Mouse (Mus musculus) hindbrain, embryonic 16.5 days (tissue): ENCODE data around the gene Gpx4. TPM values are rescaled to one million over a fixed set of nuclear protein-coding genes. Genes with fewer than 3 reads are reported as not detected.

ENCODE experiments used
- ATAC-seq: fragments of 200-750 bp; cut with Nextera tagmentation; 2 replicates; pipeline ENCODE4 v1.8.0; 2017; ENCODE audit warnings: moderate TSS enrichment, moderate library complexity
- H3K27ac ChIP-seq: fragments of 300-500 bp; sonication (generic); 2 replicates; pipeline ENCODE4 v1.5.1; 2014; ENCODE audit warnings: low read depth, mild to moderate bottlenecking, control low read depth, low read length, moderate library complexity
- H3K27me3 ChIP-seq: fragments of 300-500 bp; sonication (generic); replicated peaks from 2 replicates; pipeline ENCODE4 v1.6.1; 2014; ENCODE audit warnings: low read length; ENCODE audit not compliant: control insufficient read depth, insufficient read depth
- H3K36me3 ChIP-seq: fragments of 300-500 bp; sonication (generic); 2 replicates; pipeline ENCODE4 v1.6.1; 2014; ENCODE audit warnings: mild to moderate bottlenecking, low read length, moderate library complexity, mixed read lengths; ENCODE audit not compliant: control insufficient read depth, insufficient read depth
- H3K4me1 ChIP-seq: fragments of 300-500 bp; sonication (generic); 2 replicates; pipeline ENCODE4 v1.6.1; 2014; ENCODE audit warnings: low read depth, low read length; ENCODE audit not compliant: control insufficient read depth, insufficient read depth
- H3K4me2 ChIP-seq: fragments of 300-500 bp; sonication (generic); 2 replicates; pipeline ENCODE4 v1.6.1; 2014; ENCODE audit warnings: mild to moderate bottlenecking, low read length, control low read depth, moderate library complexity
- H3K4me3 ChIP-seq: fragments of 300-500 bp; sonication (generic); 2 replicates; pipeline ENCODE4 v1.5.1; 2014; ENCODE audit warnings: mild to moderate bottlenecking, low read length, control low read depth, moderate library complexity
- H3K9ac ChIP-seq: fragments of 300-500 bp; sonication (generic); 2 replicates; pipeline ENCODE4 v1.6.1; 2014; ENCODE audit warnings: low read depth, mild to moderate bottlenecking, control low read depth, low read length, moderate library complexity
- H3K9me3 ChIP-seq: fragments of 300-500 bp; sonication (generic); 2 replicates; pipeline ENCODE4 v1.6.1; 2014; ENCODE audit warnings: mild to moderate bottlenecking, low read length, moderate library complexity; ENCODE audit not compliant: control insufficient read depth
- WGBS: fragments of 180-500 bp; shearing (Covaris S2); extraction: QIAGEN DNeasy Blood & Tissue Kit; methylation state at CpG from one replicate; pipeline ENCODE4 v1.1.7; 2014; 5-methylcytosine and 5-hydroxymethylcytosine counted together
- polyA plus RNA-seq: library from polyadenylated mRNA; unstranded; fragments of >200 nt; fragmentation: Nextera tagmentation; extraction: Ambion mirVana; gene quantifications from 2 replicates; pipeline ENCODE4 v1.2.1, GENCODE M21; 2015

Gene Gpx4
- polyA plus RNA-seq, 1 experiment from 2014 or later: 643 TPM

GRCm38 (mm10) chr10:80056976-80057682, 10.2 kb downstream of the Gpx4 start:
- Histone ChIP-seq H3K27me3 (no peaks in the 10 kb centered on the region), H3K4me2 (no peak overlapping the region), H3K4me1 (peaks cover 13% of the 10 kb centered on the region), H3K27ac (no peak overlapping the region), H3K4me3 (no peak overlapping the region), H3K9me3 (no peaks in the 10 kb centered on the region), H3K36me3 (peaks cover 28% of the 10 kb centered on the region), H3K9ac (no peak overlapping the region)
- no peak for ATAC-seq
- 91% methylated on average over 27 of the region's 27 CpGs for WGBS

DNA sequence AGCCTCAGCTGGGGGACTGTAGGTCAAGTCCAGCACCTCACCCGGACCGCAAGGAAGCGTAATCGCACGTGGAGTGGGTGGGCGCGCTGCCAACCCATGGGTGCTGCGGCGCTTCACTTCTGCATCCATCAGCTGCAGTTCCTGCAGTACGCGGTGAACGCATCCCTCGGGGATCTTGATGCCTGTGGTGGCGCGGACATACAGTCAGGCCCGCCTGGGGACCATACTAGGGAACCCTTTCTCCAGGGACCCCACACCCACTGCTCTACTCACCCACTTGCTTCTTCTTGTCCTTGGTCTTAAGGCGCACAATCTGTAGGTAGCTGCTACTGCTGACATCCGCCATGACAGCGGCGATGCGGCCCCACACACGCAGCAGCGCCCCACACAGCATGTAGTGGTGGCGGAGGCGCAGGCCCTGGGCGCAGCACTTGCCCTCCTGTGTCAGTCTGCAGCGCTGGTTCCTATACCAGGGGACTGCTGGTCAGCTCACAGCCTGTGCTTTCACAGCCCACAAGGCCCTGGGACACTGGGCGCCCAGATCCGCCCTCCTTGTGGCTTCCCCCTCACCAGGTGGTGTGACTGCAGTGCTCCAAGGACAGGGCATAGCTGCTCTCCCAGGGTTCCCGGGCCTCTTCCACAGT, 10.8 kb downstream of the Gpx4 start:
- no peak overlapping the region for H3K27ac ChIP-seq
- no peak overlapping the region for H3K4me2 ChIP-seq
- peaks cover 28% of the 10 kb centered on the region for H3K36me3 ChIP-seq
- 71% methylated on average over 30 of the region's 30 CpGs for WGBS
- H3K9me3 ChIP-seq: no peaks in the 10 kb centered on the region
- no peak for ATAC-seq
- H3K4me1 ChIP-seq: peaks cover 13% of the 10 kb centered on the region
- no peaks in the 10 kb centered on the region for H3K27me3 ChIP-seq
- no peak overlapping the region for H3K4me3 ChIP-seq
- H3K9ac ChIP-seq: no peak overlapping the region

GRCm38 (mm10) chr10:80063104-80063503, 16.1 kb downstream of the Gpx4 start:
- H3K9me3 ChIP-seq: no peaks in the 10 kb centered on the region
- H3K4me3 ChIP-seq: no peak overlapping the region
- H3K4me1 ChIP-seq: peaks cover 2% of the 10 kb centered on the region; the same call in 1 of the 2 replicates
- peak overlapping the region; percentile 11; the same call in 1 of the 2 replicates for H3K27ac ChIP-seq
- H3K27me3 ChIP-seq: no peaks in the 10 kb centered on the region
- peaks cover 19% of the 10 kb centered on the region for H3K36me3 ChIP-seq
- 63% methylated on average over 5 of the region's 5 CpGs for WGBS
- peak overlapping the region; percentile 43; the same call in 1 of the 2 replicates for H3K9ac ChIP-seq
- H3K4me2 ChIP-seq: no peak overlapping the region
- ATAC-seq: peak; percentile 73

- no peak overlapping the region for H3K4me2 ChIP-seq
- no peak for ATAC-seq
- no peak overlapping the region for H3K4me3 ChIP-seq
- WGBS: 68% methylated on average over 23 of the region's 23 CpGs
- peaks cover 2% of the 10 kb centered on the region; the same call in 1 of the 2 replicates for H3K4me1 ChIP-seq
- no peaks in the 10 kb centered on the region for H3K27me3 ChIP-seq
- H3K27ac ChIP-seq: no peak overlapping the region
- H3K36me3 ChIP-seq: peaks cover 16% of the 10 kb centered on the region
- H3K9me3 ChIP-seq: no peaks in the 10 kb centered on the region
- H3K9ac ChIP-seq: peak overlapping the region; percentile 35; the same call in 1 of the 2 replicates
Measured at GRCm38 (mm10) chr10:80063877-80064650, 17.1 kb downstream of the Gpx4 start.

- ATAC-seq: no peak
- Histone ChIP-seq H3K4me2 (no peak overlapping the region), H3K4me3 (no peak overlapping the region), H3K9ac (no peak overlapping the region), H3K4me1 (peaks cover 3% of the 10 kb centered on the region; the same call in 1 of the 2 replicates), H3K27me3 (no peaks in the 10 kb centered on the region), H3K27ac (no peak overlapping the region), H3K36me3 (peaks cover 5% of the 10 kb centered on the region), H3K9me3 (no peaks in the 10 kb centered on the region)
- 80% methylated on average over 6 of the region's 7 CpGs for WGBS
Measured at GRCm38 (mm10) chr10:80069251-80069650, 22.3 kb downstream of the Gpx4 start.

DNA sequence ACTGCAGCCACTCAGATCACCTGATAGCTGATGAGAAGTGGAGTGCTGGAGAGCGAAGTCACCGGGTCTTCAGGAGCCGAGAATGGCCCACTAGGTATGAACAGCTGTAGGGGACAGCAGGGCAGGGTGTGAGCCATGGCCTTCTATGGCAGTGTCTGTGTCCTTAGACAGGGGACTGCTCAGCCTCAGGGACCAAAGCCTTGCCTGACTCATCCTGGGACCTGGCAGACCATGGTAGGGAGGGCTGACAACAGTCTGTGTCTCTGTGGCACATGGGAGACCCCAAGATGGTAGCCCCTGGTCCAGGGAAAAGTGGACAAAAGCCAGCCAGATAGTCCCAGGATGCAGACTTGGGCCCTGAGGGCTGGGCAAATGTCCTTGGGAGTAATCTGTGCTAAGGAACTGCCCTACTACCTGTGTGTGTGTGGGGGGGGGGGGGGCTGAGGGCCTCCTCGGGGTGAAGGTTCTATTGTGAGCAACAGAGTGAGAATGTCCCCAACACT, 23.0 kb downstream of the Gpx4 start:
- Histone ChIP-seq H3K4me2 (no peak overlapping the region), H3K36me3 (peaks cover 5% of the 10 kb centered on the region; the same call in 1 of the 2 replicates), H3K27ac (no peak overlapping the region), H3K9me3 (no peaks in the 10 kb centered on the region), H3K9ac (no peak overlapping the region), H3K4me3 (no peak overlapping the region), H3K27me3 (no peaks in the 10 kb centered on the region), H3K4me1 (peaks cover 3% of the 10 kb centered on the region; the same call in 1 of the 2 replicates)
- ATAC-seq: no peak
- 98% methylated on average over 4 of the region's 4 CpGs for WGBS

DNA sequence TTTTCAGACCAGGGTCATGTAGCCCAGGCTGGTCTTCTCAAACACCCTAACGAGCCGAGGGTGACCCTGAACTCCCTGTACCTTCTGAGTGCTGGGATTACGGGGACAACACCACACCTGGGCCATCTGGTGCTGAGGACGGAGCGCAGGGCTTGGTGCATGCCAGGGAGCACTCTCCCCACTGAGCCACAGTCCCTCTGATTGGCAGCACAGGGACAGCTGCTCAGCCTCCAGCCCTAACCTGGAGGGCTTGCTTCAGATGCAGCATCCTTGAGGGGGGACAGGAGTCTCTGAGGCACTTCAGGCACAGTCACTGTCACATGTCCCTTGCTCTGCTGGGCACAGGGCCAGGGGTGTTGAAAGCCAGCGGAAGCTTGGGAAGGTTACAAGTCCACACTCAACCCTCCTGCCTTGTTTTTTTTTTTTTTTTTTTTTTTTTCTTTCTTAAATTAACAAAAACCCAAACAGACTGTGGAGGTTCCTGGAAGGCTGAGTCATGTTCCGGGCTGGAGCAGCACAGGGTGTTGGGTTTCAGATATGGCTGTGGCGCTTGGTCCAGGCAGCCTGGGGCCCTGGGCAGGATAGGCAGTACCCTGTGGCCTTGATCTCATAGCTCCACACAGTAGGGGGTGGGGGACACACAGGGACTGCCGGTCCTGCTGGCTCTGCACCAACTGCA, 24.0 kb downstream of the Gpx4 start:
- Histone ChIP-seq H3K4me1 (peaks cover 3% of the 10 kb centered on the region; the same call in 1 of the 2 replicates), H3K9me3 (no peaks in the 10 kb centered on the region), H3K4me3 (no peak overlapping the region), H3K9ac (peak overlapping the region; percentile 35; the same call in 1 of the 2 replicates), H3K27me3 (no peaks in the 10 kb centered on the region), H3K27ac (peak overlapping the region; percentile 50; the same call in 1 of the 2 replicates), H3K36me3 (peaks cover 5% of the 10 kb centered on the region; the same call in 1 of the 2 replicates), H3K4me2 (no peak overlapping the region)
- whole genome bisulfite sequencing: 63% methylated on average over 9 of the region's 9 CpGs
- ATAC-seq: peak; percentile 53

DNA sequence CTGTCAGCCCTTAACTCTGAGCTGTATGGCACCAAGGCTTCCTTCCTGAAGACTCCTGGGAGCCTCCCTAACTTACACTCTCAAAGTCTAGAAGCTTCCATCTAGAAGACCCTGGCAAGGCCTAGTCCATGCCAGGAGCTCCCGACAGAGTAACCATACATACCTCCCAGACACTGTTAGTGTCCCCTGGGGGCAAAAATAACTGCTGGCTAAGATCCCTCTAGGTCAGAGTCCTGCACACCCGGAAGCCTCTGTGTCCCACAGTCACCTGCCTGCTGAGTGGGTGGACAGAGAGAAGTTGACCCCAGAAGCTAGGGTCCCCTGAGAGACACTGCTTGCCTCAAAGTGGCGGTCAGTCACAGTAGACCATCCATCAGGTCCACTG, 24.5 kb downstream of the Gpx4 start:
- Histone ChIP-seq H3K9ac (no peak overlapping the region; the same call in 1 of the 2 replicates), H3K4me1 (peaks cover 3% of the 10 kb centered on the region; the same call in 1 of the 2 replicates), H3K27me3 (no peaks in the 10 kb centered on the region), H3K27ac (peak overlapping the region; percentile 50; the same call in 1 of the 2 replicates), H3K4me2 (no peak overlapping the region), H3K4me3 (no peak overlapping the region), H3K9me3 (no peaks in the 10 kb centered on the region), H3K36me3 (peaks cover 5% of the 10 kb centered on the region; the same call in 1 of the 2 replicates)
- no peak for ATAC-seq
- 90% methylated on average over 3 of the region's 3 CpGs for whole genome bisulfite sequencing
